Mouse (Mus musculus) heart, embryonic 12.5 days (tissue): Measurements from ENCODE around the gene Pipox. TPM values are rescaled to one million over a fixed set of nuclear protein-coding genes. Genes with fewer than 3 reads are reported as not detected.
A peak's percentile ranks its signal among the peaks of the same experiment; 100 is the strongest.

Source experiments
- ATAC-seq: fragments of 200-750 bp; cut with Nextera tagmentation; 2 replicates; pipeline ENCODE4 v1.8.0; 2017; ENCODE audit warnings: moderate TSS enrichment, moderate library complexity; ENCODE audit not compliant: insufficient number of reproducible peaks, low FRiP score
- H3K27ac ChIP-seq: fragments of 300-500 bp; sonication (generic); 2 replicates; pipeline ENCODE4 v1.5.1; 2016; ENCODE audit warnings: mild to moderate bottlenecking, moderate library complexity; ENCODE audit not compliant: poor library complexity, severe bottlenecking
- H3K27me3 ChIP-seq: fragments of 300-500 bp; sonication (generic); replicated peaks from 2 replicates; pipeline ENCODE4 v1.6.1; 2016; ENCODE audit warnings: mild to moderate bottlenecking, moderate library complexity
- H3K36me3 ChIP-seq: fragments of 300-500 bp; sonication (generic); 2 replicates; pipeline ENCODE4 v1.6.1; 2016; ENCODE audit warnings: mild to moderate bottlenecking, moderate library complexity
- H3K4me1 ChIP-seq: fragments of 300-500 bp; sonication (generic); replicated peaks from 2 replicates; pipeline ENCODE4 v1.6.1; 2016; ENCODE audit warnings: mild to moderate bottlenecking
- H3K4me2 ChIP-seq: fragments of 300-500 bp; sonication (generic); 2 replicates; pipeline ENCODE4 v1.6.1; 2016; ENCODE audit warnings: mild to moderate bottlenecking, moderate library complexity
- H3K4me3 ChIP-seq: fragments of 300-500 bp; sonication (generic); 2 replicates; pipeline ENCODE4 v1.5.1; 2016; ENCODE audit warnings: mild to moderate bottlenecking
- H3K9ac ChIP-seq: fragments of 300-500 bp; sonication (generic); 2 replicates; pipeline ENCODE4 v1.6.1; 2016; ENCODE audit warnings: mild to moderate bottlenecking, moderate library complexity
- H3K9me3 ChIP-seq: fragments of 300-500 bp; sonication (generic); replicated peaks from 2 replicates; pipeline ENCODE4 v1.6.1; 2016; ENCODE audit warnings: mild to moderate bottlenecking, moderate library complexity
- WGBS: fragments of 180-500 bp; shearing (Covaris S2); methylation state at CpG from one replicate; pipeline ENCODE4 v1.1.7; 2016; 5-methylcytosine and 5-hydroxymethylcytosine counted together
- polyA plus RNA-seq: library from polyadenylated mRNA; unstranded; fragments of >200 nt; fragmentation: Nextera tagmentation; extraction: Ambion mirVana; gene quantifications from 2 replicates; pipeline ENCODE4 v1.2.1, GENCODE M21; 2016

Gene Pipox
- polyA plus RNA-seq, 1 experiment from 2014 or later, result 2.3 TPM

GRCm38 (mm10) chr11:77875269-77875668, 18.6 kb downstream of the Pipox start:
- no peaks in the 10 kb centered on the region for H3K9me3 ChIP-seq
- peak overlapping the region; percentile 91 for H3K27ac ChIP-seq
- no peak overlapping the region for H3K9ac ChIP-seq
- H3K4me3 ChIP-seq, result no peak overlapping the region
- no peaks in the 10 kb centered on the region for H3K27me3 ChIP-seq
- H3K36me3 ChIP-seq, result no peaks in the 10 kb centered on the region
- H3K4me1 ChIP-seq, result peaks cover 53% of the 10 kb centered on the region
- WGBS, result 62% methylated on average over 5 of the region's 5 CpGs
- ATAC-seq, result no peak
- H3K4me2 ChIP-seq, result no peak overlapping the region

GRCm38 (mm10) chr11:77874685-77875231, 19.1 kb downstream of the Pipox start:
- H3K4me1 ChIP-seq, result peaks cover 53% of the 10 kb centered on the region
- no peaks in the 10 kb centered on the region for H3K36me3 ChIP-seq
- H3K4me2 ChIP-seq, result no peak overlapping the region
- 55% methylated on average over 6 of the region's 6 CpGs for WGBS
- no peak overlapping the region for H3K4me3 ChIP-seq
- ATAC-seq, result no peak
- H3K9me3 ChIP-seq, result no peaks in the 10 kb centered on the region
- H3K9ac ChIP-seq, result no peak overlapping the region
- H3K27me3 ChIP-seq, result no peaks in the 10 kb centered on the region
- no peak overlapping the region for H3K27ac ChIP-seq

GRCm38 (mm10) chr11:77873116-77873515, 20.8 kb downstream of the Pipox start:
- Histone ChIP-seq H3K4me3 (no peak overlapping the region), H3K9ac (no peak overlapping the region), H3K4me1 (peaks cover 57% of the 10 kb centered on the region), H3K9me3 (no peaks in the 10 kb centered on the region), H3K36me3 (no peaks in the 10 kb centered on the region), H3K27ac (no peak overlapping the region), H3K27me3 (no peaks in the 10 kb centered on the region), H3K4me2 (no peak overlapping the region; the same call in 1 of the 2 replicates)
- WGBS, result 28% methylated on average over 3 of the region's 3 CpGs
- ATAC-seq, result no peak

- peak; percentile 30; the same call in 1 of the 2 replicates for ATAC-seq
- Histone ChIP-seq H3K27me3 (no peaks in the 10 kb centered on the region), H3K9ac (peak overlapping the region; percentile 56; the same call in 1 of the 2 replicates), H3K4me1 (peaks cover 59% of the 10 kb centered on the region), H3K9me3 (no peaks in the 10 kb centered on the region), H3K27ac (0 out of 2 replicates have a peak overlapping the region, but pooled peaks have one; percentile 6), H3K4me3 (peak overlapping the region; percentile 13), H3K4me2 (peak overlapping the region; percentile 61), H3K36me3 (no peaks in the 10 kb centered on the region)
- 4% methylated on average over 7 of the region's 7 CpGs for WGBS
These were observed 21.2 kb downstream of the Pipox start for GRCm38 (mm10) chr11:77872685-77873084.

GRCm38 (mm10) chr11:77872236-77872635, 21.7 kb downstream of the Pipox start:
- ATAC-seq, result no peak
- H3K4me2 ChIP-seq, result peak overlapping the region; percentile 61
- 0 out of 2 replicates have a peak, but pooled peaks cover under 1% of the 10 kb centered on the region for H3K36me3 ChIP-seq
- H3K9me3 ChIP-seq, result no peaks in the 10 kb centered on the region
- no peaks in the 10 kb centered on the region for H3K27me3 ChIP-seq
- H3K27ac ChIP-seq, result 0 out of 2 replicates have a peak overlapping the region, but pooled peaks have one; percentile 6
- peak overlapping the region; percentile 56; the same call in 1 of the 2 replicates for H3K9ac ChIP-seq
- H3K4me1 ChIP-seq, result peaks cover 60% of the 10 kb centered on the region
- 4% methylated on average over 11 of the region's 11 CpGs for WGBS
- H3K4me3 ChIP-seq, result peak overlapping the region; percentile 13

GRCm38 (mm10) chr11:77871436-77871835, 22.5 kb downstream of the Pipox start:
- 23% methylated on average over 4 of the region's 4 CpGs for WGBS
- Histone ChIP-seq H3K27me3 (no peaks in the 10 kb centered on the region), H3K4me2 (no peak overlapping the region), H3K27ac (no peak overlapping the region), H3K4me1 (peaks cover 57% of the 10 kb centered on the region), H3K4me3 (no peak overlapping the region), H3K36me3 (peaks cover 8% of the 10 kb centered on the region), H3K9me3 (no peaks in the 10 kb centered on the region), H3K9ac (no peak overlapping the region)
- ATAC-seq, result no peak

GRCm38 (mm10) chr11:77867419-77868083, 26.3 kb downstream of the Pipox start:
- H3K9ac ChIP-seq, result peak overlapping the region; percentile 11; the same call in 1 of the 2 replicates
- peaks cover 44% of the 10 kb centered on the region for H3K36me3 ChIP-seq
- no peak overlapping the region for H3K4me2 ChIP-seq
- ATAC-seq, result no peak
- H3K27ac ChIP-seq, result no peak overlapping the region
- no peaks in the 10 kb centered on the region for H3K27me3 ChIP-seq
- H3K9me3 ChIP-seq, result no peaks in the 10 kb centered on the region
- 34% methylated on average over 10 of the region's 12 CpGs for WGBS
- no peak overlapping the region for H3K4me3 ChIP-seq
- peaks cover 35% of the 10 kb centered on the region for H3K4me1 ChIP-seq

GRCm38 (mm10) chr11:77864771-77865170, 29.1 kb downstream of the Pipox start:
- Histone ChIP-seq H3K27ac (no peak overlapping the region), H3K4me2 (no peak overlapping the region), H3K4me1 (peaks cover 18% of the 10 kb centered on the region), H3K9ac (no peak overlapping the region), H3K4me3 (no peak overlapping the region), H3K9me3 (no peaks in the 10 kb centered on the region), H3K36me3 (peaks cover 71% of the 10 kb centered on the region), H3K27me3 (no peaks in the 10 kb centered on the region)
- ATAC-seq, result no peak
- WGBS, result 60% methylated on average over 12 of the region's 12 CpGs

- no peak for ATAC-seq
- no peak overlapping the region for H3K9ac ChIP-seq
- H3K36me3 ChIP-seq, result peaks cover 89% of the 10 kb centered on the region
- no peak overlapping the region for H3K27ac ChIP-seq
- peaks cover 12% of the 10 kb centered on the region for H3K4me1 ChIP-seq
- H3K9me3 ChIP-seq, result no peaks in the 10 kb centered on the region
- 84% methylated on average over 7 of the region's 7 CpGs for WGBS
- H3K27me3 ChIP-seq, result no peaks in the 10 kb centered on the region
- no peak overlapping the region for H3K4me3 ChIP-seq
- no peak overlapping the region for H3K4me2 ChIP-seq
These were observed 31.0 kb downstream of the Pipox start for GRCm38 (mm10) chr11:77862887-77863286.

- Histone ChIP-seq H3K27me3 (no peaks in the 10 kb centered on the region), H3K36me3 (peaks cover 96% of the 10 kb centered on the region), H3K27ac (no peak overlapping the region), H3K4me1 (no peaks in the 10 kb centered on the region), H3K4me2 (no peak overlapping the region), H3K9ac (no peak overlapping the region), H3K4me3 (no peak overlapping the region), H3K9me3 (no peaks in the 10 kb centered on the region)
- ATAC-seq, result no peak
- WGBS, result 73% methylated on average over 9 of the region's 9 CpGs
These were observed 32.9 kb downstream of the Pipox start for GRCm38 (mm10) chr11:77860947-77861346.

GRCm38 (mm10) chr11:77858589-77858988, 35.3 kb downstream of the Pipox start:
- H3K36me3 ChIP-seq, result peaks cover 96% of the 10 kb centered on the region
- WGBS, result 66% methylated on average over 9 of the region's 9 CpGs
- no peak overlapping the region for H3K4me2 ChIP-seq
- H3K27me3 ChIP-seq, result no peaks in the 10 kb centered on the region
- no peaks in the 10 kb centered on the region for H3K4me1 ChIP-seq
- no peaks in the 10 kb centered on the region for H3K9me3 ChIP-seq
- no peak for ATAC-seq
- no peak overlapping the region for H3K9ac ChIP-seq
- H3K4me3 ChIP-seq, result no peak overlapping the region
- H3K27ac ChIP-seq, result no peak overlapping the region
